Mouse (Mus musculus): Measurements from ENCODE around the gene Asns. TPM values are rescaled to one million over a fixed set of nuclear protein-coding genes. Genes with fewer than 3 reads are reported as not detected.
A peak's percentile ranks its signal among the peaks of the same experiment; 100 is the strongest.

Asns gene
- polyA plus RNA-seq (2012; rRNA removed), result 28.4 and 38.1 TPM in 2 replicates

GRCm38 (mm10) chr6:7692884-7693585 is at the start of gene Asns:
Gene Asns, minus strand, starts transcription at chr6:7693254.
- WGBS, result under 1% methylated on average over 51 of the region's 51 CpGs
- DNase-seq (ENCODE audit: low read depth, low spot score), result peak; percentile 54

GRCm38 (mm10) chr6:7741721-7742120 is 48.7 kb upstream of the Asns start:
- WGBS, result 18% methylated on average over 3 of the region's 3 CpGs
- DNase-seq (ENCODE audit: low read depth, low spot score), result no peak

DNA sequence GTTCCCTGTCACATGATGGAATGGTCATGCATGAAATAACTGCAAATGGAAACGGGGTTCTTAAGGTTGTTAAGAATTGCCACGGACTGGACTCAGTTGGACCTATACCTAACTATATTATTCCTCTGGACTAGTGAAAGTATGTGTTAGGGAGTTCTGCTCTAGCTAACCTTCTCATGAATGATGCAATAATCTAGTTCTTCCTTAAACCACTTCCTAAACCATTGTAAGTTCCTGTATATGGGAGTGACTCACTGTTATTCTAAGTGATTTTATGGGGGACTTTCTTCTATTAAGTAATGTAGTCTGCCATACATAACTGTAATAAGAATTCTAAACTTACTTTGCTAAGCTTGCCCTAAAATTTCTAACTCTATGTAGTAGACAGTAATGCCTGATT is 44.8 kb upstream of the Asns start:
- WGBS, result 90% methylated on average over 2 of the region's 2 CpGs
- DNase-seq (ENCODE audit: low read depth, low spot score), result no peak

DNA sequence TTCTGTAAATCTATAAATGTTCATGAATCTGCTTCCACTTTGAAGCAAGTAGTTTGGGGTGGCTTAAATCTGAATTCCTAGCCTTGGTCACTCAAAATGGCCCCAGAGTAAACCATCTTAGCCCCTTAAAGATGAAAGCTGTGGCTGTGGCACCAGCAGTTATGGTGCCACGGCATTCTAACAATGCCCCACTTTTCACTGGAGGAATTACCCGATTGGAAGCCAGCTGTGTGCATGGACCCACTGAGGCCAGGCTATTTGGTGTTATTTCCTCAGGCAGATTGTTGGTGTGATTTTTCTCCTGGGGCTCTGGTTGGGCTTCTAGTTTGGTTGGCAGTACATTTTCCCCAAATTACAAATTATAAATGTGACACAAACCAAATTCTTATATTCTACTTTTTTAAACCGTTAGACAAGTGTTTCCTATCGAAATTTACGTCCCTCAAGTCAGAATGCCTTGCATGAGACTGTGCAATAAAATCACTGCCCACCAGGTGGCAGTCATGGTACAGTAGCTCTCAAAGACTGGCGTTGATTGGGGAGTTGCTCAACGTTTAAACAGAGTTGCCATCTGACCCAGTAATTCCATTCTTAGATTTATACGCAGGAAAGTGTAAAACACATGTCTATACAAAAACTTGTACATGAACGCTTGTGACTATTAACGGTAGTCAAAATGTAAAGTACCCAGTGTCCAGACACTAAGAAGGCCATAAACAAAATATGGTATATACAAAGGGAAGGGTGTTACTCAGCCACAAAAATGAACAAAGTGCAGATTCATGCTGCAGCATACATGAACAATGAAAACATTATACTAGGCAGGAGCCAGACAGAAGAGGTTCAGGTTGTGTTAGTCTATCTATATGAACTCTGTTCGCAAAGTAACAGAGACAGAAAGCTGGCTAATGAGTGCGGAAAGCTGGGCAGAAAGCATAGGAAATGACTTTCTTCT is 40.0 kb upstream of the Asns start:
- 14% methylated on average over 12 of the region's 12 CpGs for WGBS
- DNase-seq (ENCODE audit: low read depth, low spot score), result peak; percentile 87

- no peak for DNase-seq (ENCODE audit: low read depth, low spot score)
- WGBS, result 71% methylated on average over 6 of the region's 6 CpGs
These were observed 39.0 kb upstream of the Asns start for GRCm38 (mm10) chr6:7732097-7732496.

DNA sequence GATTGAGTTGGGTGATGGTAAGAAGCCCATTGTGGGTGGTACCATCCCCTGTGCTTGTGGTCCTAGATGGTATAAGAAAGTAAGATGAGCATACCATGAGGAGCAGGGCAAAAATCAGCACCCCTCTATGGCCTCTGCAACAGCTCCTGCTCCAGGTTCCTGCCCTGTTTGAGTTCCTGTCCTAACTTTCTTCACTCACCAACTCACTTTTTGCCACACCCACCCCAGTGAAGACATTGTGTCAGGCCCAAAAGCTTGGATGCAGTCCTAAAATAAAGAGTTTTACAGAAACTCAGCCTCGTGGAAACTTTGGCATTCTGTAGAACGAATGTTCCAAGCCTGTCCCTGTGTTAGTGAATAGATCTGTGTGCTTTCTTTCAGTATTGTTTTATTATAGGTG is 36.1 kb upstream of the Asns start:
- no peak for DNase-seq (ENCODE audit: low read depth, low spot score)
- 78% methylated on average over 2 of the region's 2 CpGs for WGBS

DNA sequence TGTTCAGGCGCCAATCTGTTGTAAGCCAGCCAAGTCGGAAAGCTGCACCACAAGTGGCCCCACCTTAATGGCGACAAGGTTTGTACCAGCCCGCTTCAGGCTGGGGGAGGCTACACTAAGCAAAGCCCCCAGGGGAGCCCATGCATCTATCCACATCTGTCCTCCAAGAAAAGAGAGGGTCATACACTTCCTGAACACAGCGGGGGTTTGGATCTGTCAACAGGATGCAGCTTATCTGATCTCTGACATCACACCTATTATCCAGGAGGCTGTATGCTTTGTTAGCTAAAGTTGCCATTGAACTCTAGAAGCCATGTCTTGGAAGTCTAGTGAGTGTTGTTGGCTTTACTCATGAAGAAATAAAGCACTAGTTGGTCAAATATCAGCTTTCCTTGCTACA is 35.2 kb upstream of the Asns start:
- DNase-seq (ENCODE audit: low read depth, low spot score), result no peak
- WGBS, result 91% methylated on average over 5 of the region's 5 CpGs

GRCm38 (mm10) chr6:7716236-7716635 is 23.2 kb upstream of the Asns start:
- WGBS, result 68% methylated on average over 4 of the region's 4 CpGs
- no peak for DNase-seq (ENCODE audit: low read depth, low spot score)

DNA sequence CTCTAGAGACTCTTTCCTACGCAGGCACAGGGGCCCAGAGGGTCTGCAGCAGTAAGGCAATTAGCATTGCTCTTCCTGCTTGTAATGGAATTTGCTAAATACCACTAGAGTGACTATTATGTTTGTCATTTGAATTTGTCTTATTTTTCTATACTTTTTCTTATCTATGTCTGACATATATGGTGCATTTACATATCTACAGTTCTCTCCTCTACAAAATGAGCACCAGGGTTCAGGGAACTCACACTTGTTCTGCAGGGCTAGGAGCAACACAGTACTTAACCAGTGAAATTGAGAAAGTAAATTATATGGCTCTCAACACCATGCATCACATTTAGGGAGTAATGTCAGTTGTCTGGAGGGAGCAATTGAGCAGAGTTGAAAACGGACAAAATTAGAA is 21.2 kb upstream of the Asns start:
- 53% methylated on average over 2 of the region's 2 CpGs for WGBS
- no peak for DNase-seq (ENCODE audit: low read depth, low spot score)

- 36% methylated on average over 3 of the region's 3 CpGs for WGBS
- DNase-seq (ENCODE audit: low read depth, low spot score), result no peak
These were observed 18.8 kb upstream of the Asns start for GRCm38 (mm10) chr6:7711837-7712330.

GRCm38 (mm10) chr6:7708246-7708645 is 15.2 kb upstream of the Asns start:
- WGBS, result 78% methylated on average over 3 of the region's 3 CpGs
- no peak for DNase-seq (ENCODE audit: low read depth, low spot score)

DNA sequence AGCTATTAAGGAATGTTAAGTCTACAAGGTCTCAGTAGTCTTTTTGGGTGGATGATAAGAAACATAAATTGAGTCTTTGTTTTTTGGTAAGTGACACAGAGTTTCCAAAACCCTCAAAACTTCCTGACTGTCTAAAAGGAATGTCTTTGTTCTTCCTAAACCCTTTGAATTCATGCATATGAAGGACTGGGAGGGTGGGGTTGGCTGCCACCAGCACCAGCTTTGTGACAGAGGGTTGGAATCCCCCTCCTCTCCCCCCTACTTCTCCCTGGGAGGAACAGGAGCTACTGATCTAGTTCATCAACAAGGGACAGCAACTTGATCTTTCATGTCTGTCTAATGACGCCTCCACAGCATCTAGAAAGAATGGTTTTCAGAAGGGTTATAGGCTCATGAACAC is 13.7 kb upstream of the Asns start:
- 93% methylated on average over 1 of the region's 1 CpGs for WGBS
- no peak for DNase-seq (ENCODE audit: low read depth, low spot score)

DNA sequence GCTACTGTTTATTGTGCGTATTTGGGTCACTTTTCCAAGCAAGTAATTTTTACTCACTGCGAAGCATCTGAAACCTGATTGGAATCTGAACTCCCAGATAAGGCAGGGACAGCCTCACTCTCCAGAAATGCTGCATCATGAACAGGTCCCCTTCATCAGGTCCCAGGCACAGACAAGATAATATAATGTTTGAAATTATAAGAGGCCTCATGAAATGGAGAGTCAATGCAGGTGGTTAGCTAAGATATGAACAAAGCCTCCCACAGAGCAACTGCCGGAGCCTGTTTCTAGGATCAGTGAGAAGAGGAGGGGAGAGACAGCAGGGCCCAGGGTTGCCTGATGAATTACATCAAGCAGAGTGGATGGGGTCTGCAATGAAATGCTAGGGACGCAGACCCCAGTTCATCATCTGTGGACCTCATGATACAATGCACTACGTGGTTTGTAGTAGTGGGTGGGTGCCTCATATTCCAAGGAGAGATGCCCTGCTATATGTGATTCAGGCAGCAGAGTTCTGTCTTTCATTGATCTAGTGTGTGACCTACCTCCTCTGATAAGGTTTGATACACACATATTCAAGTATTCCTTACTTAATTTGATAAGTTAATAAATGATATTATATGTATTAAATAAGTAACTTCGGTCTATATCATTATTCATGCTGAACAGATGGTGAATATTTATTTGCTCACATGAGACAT is 5.1 kb upstream of the Asns start:
- 85% methylated on average over 6 of the region's 6 CpGs for WGBS
- no peak for DNase-seq (ENCODE audit: low read depth, low spot score)

GRCm38 (mm10) chr6:7697077-7697643 is 4.1 kb upstream of the Asns start:
- DNase-seq (ENCODE audit: low read depth, low spot score), result no peak
- 75% methylated on average over 4 of the region's 4 CpGs for WGBS

DNA sequence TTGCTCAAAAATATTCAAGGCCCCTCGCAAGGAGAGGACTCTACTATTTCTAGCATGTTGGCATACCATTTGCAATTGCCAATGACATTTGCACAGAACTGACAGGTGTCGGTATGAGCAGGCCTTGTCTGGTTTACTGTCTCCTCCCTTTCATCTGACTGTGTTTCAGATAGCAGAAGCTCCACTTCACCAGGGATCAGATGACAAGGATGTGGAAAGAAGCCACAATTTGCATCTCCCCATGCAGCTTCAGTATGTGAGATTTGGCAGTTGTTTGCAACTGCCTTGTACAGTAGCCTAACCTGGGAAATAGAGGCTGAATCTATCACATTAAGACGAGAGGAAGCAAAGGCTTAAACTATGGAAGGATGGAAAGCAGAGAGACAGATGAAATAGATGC is 3.6 kb upstream of the Asns start:
- DNase-seq (ENCODE audit: low read depth, low spot score), result no peak
- WGBS, result 79% methylated on average over 3 of the region's 3 CpGs

DNA sequence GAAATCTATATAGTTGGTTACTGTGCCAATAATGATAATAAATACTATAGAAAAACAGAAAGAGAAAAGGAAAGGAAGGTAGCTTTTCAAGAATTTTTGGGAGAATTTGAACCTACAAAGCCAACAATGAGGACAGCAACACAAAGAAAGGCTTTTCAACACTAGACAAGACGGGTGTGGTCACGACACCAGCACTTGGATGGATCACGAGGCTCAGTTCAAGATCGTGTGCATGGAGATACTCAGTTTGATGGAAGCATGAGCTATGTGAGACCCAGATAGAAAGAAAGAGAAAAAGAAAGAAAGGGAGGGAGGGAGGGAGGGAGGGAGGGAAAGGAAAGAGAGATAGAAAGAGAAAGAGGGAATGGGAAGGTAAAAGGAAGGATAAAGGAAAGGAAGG is 2.8 kb upstream of the Asns start:
- DNase-seq (ENCODE audit: low read depth, low spot score), result no peak
- WGBS, result 81% methylated on average over 4 of the region's 4 CpGs

DNA sequence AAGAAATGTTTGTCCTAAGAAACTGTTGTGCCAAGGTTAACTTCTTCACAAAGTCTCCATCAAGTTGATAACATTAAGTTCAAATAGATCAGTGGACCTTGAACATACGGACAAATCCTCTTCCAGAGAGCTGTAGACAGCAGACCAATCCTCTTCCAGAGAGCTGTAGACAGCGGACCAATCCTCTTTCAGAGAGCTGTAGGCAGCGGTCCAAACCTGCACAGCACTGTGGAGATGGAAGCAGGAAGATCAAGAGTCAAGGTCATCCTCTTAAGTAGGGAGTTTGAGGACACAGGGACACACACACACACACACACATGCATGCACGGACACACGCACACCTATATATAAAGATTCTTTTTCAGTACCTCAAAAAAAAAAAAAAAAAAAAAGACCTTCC is 612 bp upstream of the Asns start:
- no peak for DNase-seq (ENCODE audit: low read depth, low spot score)
- WGBS, result 72% methylated on average over 5 of the region's 5 CpGs

- WGBS, result under 1% methylated on average over 12 of the region's 12 CpGs
- no peak for DNase-seq (ENCODE audit: low read depth, low spot score)
These were observed 603 bp downstream of the Asns start for GRCm38 (mm10) chr6:7692451-7692850.

GRCm38 (mm10) chr6:7692037-7692436 is 1.0 kb downstream of the Asns start:
- DNase-seq (ENCODE audit: low read depth, low spot score), result no peak
- 56% methylated on average over 15 of the region's 15 CpGs for WGBS

GRCm38 (mm10) chr6:7690456-7690855 is 2.6 kb downstream of the Asns start:
- DNase-seq (ENCODE audit: low read depth, low spot score), result no peak
- WGBS, result 92% methylated on average over 9 of the region's 9 CpGs
